Mouse (Mus musculus): Measurements from ENCODE around the gene Hrc. TPM values are rescaled to one million over a fixed set of nuclear protein-coding genes. Genes with fewer than 3 reads are reported as not detected.
A peak's percentile ranks its signal among the peaks of the same experiment; 100 is the strongest.

Gene Hrc
- total RNA-seq, 4 experiments from 2014 or later: 0.09 to 0.31 (median 0.26) TPM

- no peak for DNase-seq
Observed at GRCm38 (mm10) chr7:45366652-45367019, 31.5 kb downstream of the Hrc start, which contains the start of gene Ppfia3. Gene Ppfia3 (minus strand): TSS chr7:45367019.

GRCm38 (mm10) chr7:45367020-45367880 lies 32.2 kb downstream of the Hrc start:
- peak; percentile 95 for DNase-seq

- no peak for DNase-seq
Observed at GRCm38 (mm10) chr7:45368178-45368577, 33.1 kb downstream of the Hrc start.

- DNase-seq: no peak
Observed at GRCm38 (mm10) chr7:45369022-45369745, 34.1 kb downstream of the Hrc start.

GRCm38 (mm10) chr7:45369836-45370474 lies 34.9 kb downstream of the Hrc start:
- DNase-seq: no peak

GRCm38 (mm10) chr7:45370475-45371311 lies 35.6 kb downstream of the Hrc start, which contains the start of gene Lin7b:
Gene Lin7b (minus strand): TSS chr7:45370583.
- peak; percentile 91 for DNase-seq

- DNase-seq: no peak
Observed at GRCm38 (mm10) chr7:45372371-45372770, 37.3 kb downstream of the Hrc start.

GRCm38 (mm10) chr7:45374620-45375019 lies 39.5 kb downstream of the Hrc start:
- DNase-seq: no peak

GRCm38 (mm10) chr7:45376057-45376456 lies 41.0 kb downstream of the Hrc start:
- DNase-seq: no peak

GRCm38 (mm10) chr7:45386077-45386476 lies 51.0 kb downstream of the Hrc start:
- no peak for DNase-seq

Other genes starting within 250 kb of the Hrc start
- gene Rcn3, start 243.1 kb upstream of the Hrc start, total RNA-seq (2022): 10 to 100 TPM; 33.1 to 51.0 (median 37.1) TPM
- gene Fcgrt, start 231.4 kb upstream of the Hrc start, total RNA-seq (2022): 100 to 1,000 TPM; 105 to 151 (median 125) TPM
- gene Rps11, start 210.9 kb upstream of the Hrc start, total RNA-seq (2022): 1,000 to 10,000 TPM; 1,085 to 1,250 (median 1,138) TPM
- 1,000 to 10,000 TPM; 1,558 to 1,710 (median 1,647) TPM for gene Rpl13a, start 206.5 kb upstream of the Hrc start, total RNA-seq (2022)
- gene Gm45713, start 199.1 kb upstream of the Hrc start, total RNA-seq (2022): not detected
- gene Flt3l, start 198.9 kb upstream of the Hrc start, total RNA-seq (2022): 10 to 100 TPM; 20.4 to 56.7 (median 39.5) TPM
- 10 to 100 TPM; 58.4 to 73.0 (median 68.9) TPM for gene Pih1d1, start 181.0 kb upstream of the Hrc start, total RNA-seq (2022)
- 10 to 100 TPM; 76.3 to 79.7 (median 77.2) TPM for gene Aldh16a1, start 180.7 kb upstream of the Hrc start, total RNA-seq (2022)
- gene Slc17a7, start 171.3 kb upstream of the Hrc start, total RNA-seq (2022): 1 to 10 TPM in 1 of 4 experiments, under 1 TPM in 3; 0.46 to 1.1 (median 0.65) TPM
- not detected for gene Gfy, start 155.7 kb upstream of the Hrc start, total RNA-seq (2022)
- gene Pth2, start 154.3 kb upstream of the Hrc start, total RNA-seq (2022): not detected
- 1 to 10 TPM in 1 of 4 experiments, under 1 TPM in 3; 0.12 to 1.2 (median 0.29) TPM for gene Ccdc155, start 130.4 kb upstream of the Hrc start, total RNA-seq (2022)
- not detected for gene Dkkl1, start 123.1 kb upstream of the Hrc start, total RNA-seq (2022)
- 10 to 100 TPM; 10.7 to 14.1 (median 12.0) TPM for gene Tead2, start 119.5 kb upstream of the Hrc start, total RNA-seq (2022)
- 10 to 100 TPM in 1 of 4 experiments, 1 to 10 TPM in 3; 4.9 to 11.2 (median 7.0) TPM for gene Cd37, start 96.2 kb upstream of the Hrc start, total RNA-seq (2022)
- gene Slc6a16, start 94.2 kb upstream of the Hrc start, total RNA-seq (2022): under 1 TPM in 1 of 4 experiments, not detected in 3; 0.37 TPM
- under 1 TPM in 1 of 4 experiments, not detected in 3; 0.26 TPM for gene Slc6a21, start 57.8 kb upstream of the Hrc start, total RNA-seq (2022)
- gene Trpm4, start 1.5 kb upstream of the Hrc start, total RNA-seq (2022): 10 to 100 TPM in 2 of 4 experiments, 1 to 10 TPM in 2; 5.8 to 19.1 (median 10.4) TPM
- gene Ppfia3, start 31.7 kb downstream of the Hrc start, total RNA-seq (2022): 1 to 10 TPM; 2.8 to 7.2 (median 4.7) TPM
- gene Lin7b, start 35.3 kb downstream of the Hrc start, total RNA-seq (2022): 10 to 100 TPM in 2 of 4 experiments, 1 to 10 TPM in 2; 1.8 to 14.1 (median 7.6) TPM
- 100 to 1,000 TPM; 232 to 563 (median 376) TPM for gene Snrnp70, start 60.5 kb downstream of the Hrc start, total RNA-seq (2022)
- gene Kcna7, start 70.4 kb downstream of the Hrc start, total RNA-seq (2022): not detected
- under 1 TPM in 3 of 4 experiments, not detected in 1; 0.13 to 0.22 (median 0.20) TPM for gene Ntf5, start 78.4 kb downstream of the Hrc start, total RNA-seq (2022)
- gene Lhb, start 85.5 kb downstream of the Hrc start, total RNA-seq (2022): not detected
- gene Gys1, start 99.6 kb downstream of the Hrc start, total RNA-seq (2022): 10 to 100 TPM; 28.5 to 33.9 (median 29.8) TPM
- 10 to 100 TPM; 36.8 to 43.8 (median 38.8) TPM for gene Ruvbl2, start 102.8 kb downstream of the Hrc start, total RNA-seq (2022)
- 1,000 to 10,000 TPM; 1,223 to 1,354 (median 1,306) TPM for gene Ftl1, start 124.6 kb downstream of the Hrc start, total RNA-seq (2022)
- gene Bax, start 131.6 kb downstream of the Hrc start, total RNA-seq (2022): 100 to 1,000 TPM in 1 of 4 experiments, 10 to 100 TPM in 3; 71.7 to 105 (median 89.1) TPM
- gene Tulp2, start 146.6 kb downstream of the Hrc start, total RNA-seq (2022): 1 to 10 TPM in 2 of 4 experiments, under 1 TPM in 2; 0.20 to 2.5 (median 0.94) TPM
- gene Gm45808, start 151.5 kb downstream of the Hrc start, total RNA-seq (2022): 10 to 100 TPM; 38.9 to 41.2 (median 40.2) TPM
- gene Dhdh, start 153.5 kb downstream of the Hrc start, total RNA-seq (2022): 10 to 100 TPM; 65.1 to 80.0 (median 69.2) TPM
- 100 to 1,000 TPM; 291 to 305 (median 294) TPM for gene Nucb1, start 175.1 kb downstream of the Hrc start, total RNA-seq (2022)
- 10 to 100 TPM; 29.2 to 62.8 (median 45.0) TPM for gene Ppp1r15a, start 191.0 kb downstream of the Hrc start, total RNA-seq (2022)
- 1 to 10 TPM; 3.1 to 6.9 (median 4.3) TPM for gene Plekha4, start 191.0 kb downstream of the Hrc start, total RNA-seq (2022)
- 1 to 10 TPM in 2 of 4 experiments, under 1 TPM in 1, not detected in 1; 0.99 to 2.6 (median 2.1) TPM for gene Hsd17b14, start 219.6 kb downstream of the Hrc start, total RNA-seq (2022)
- 100 to 1,000 TPM; 191 to 306 (median 245) TPM for gene Bcat2, start 234.9 kb downstream of the Hrc start, total RNA-seq (2022)

All from adrenal gland, adult 8-10 months (tissue).